Mouse (Mus musculus) testis, adult 2 months (tissue): ENCODE results near the gene Zcchc24.

Source experiments
- CTCF ChIP-seq: fragments of 200-500 bp; IDR thresholded peaks from 2 replicates; pipeline ENCODE4 v1.5.1; 2012; ENCODE audit warnings: low read depth, mild to moderate bottlenecking, inconsistent platforms, low read length, moderate library complexity; ENCODE audit not compliant: control insufficient read depth, insufficient read depth, insufficient replicate concordance
- POLR2A ChIP-seq: fragments of 200-500 bp; IDR thresholded peaks from 2 replicates; pipeline ENCODE4 v1.6.1; 2012; ENCODE audit warnings: low read depth, mild to moderate bottlenecking, inconsistent platforms, low read length, moderate library complexity; ENCODE audit not compliant: control insufficient read depth

DNA sequence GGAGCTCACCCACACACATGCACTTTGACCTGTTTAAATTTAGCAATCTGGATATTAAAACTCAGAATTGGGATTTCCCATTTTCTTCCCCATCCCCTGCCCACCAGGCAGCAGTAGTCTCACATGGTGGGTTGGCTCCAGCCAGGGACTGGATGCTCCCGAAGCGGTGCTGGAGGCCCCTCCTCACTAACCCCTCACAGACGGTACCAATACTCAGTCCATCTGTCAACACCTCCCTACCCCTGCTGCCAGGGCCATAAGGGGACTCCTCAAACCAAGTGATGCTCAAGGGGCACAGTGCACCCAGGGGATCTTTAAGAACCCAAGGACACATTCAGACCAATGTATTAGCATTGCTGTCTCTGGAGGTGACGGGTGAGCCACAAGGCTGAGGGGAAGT lies 58.2 kb downstream of the Zcchc24 start:
- no peak for TF ChIP-seq POLR2A
- no peak for TF ChIP-seq CTCF
